In genomic region chr17:64332770-64333096, GRCm38 (mm10) we compare ENCODE assay signal across 8 mouse cellular contexts. TPM values are rescaled to one million over a fixed set of nuclear protein-coding genes. Genes with fewer than 3 reads are reported as not detected.
DNase-seq lines count a peak whose midpoint lies in the region; ATAC-seq and TF ChIP-seq lines count a peak whose summit lies in the region.

No protein-coding gene starts in this region.

- no peak for TF ChIP-seq CTCF in testis, adult 2 months (IDR thresholded peaks at IDR 0.05; ENCODE audit: control insufficient read depth, insufficient read depth, insufficient replicate concordance, low read depth, low read length)

- H3K27ac ChIP-seq in testis, adult 2 months (ENCODE audit: control insufficient read depth, insufficient read depth, low read depth, low read length): peak overlapping the region; percentile 78
- peak overlapping the region; percentile 97 for H3K27ac ChIP-seq in limb, embryonic 10.5 days
- H3K27ac ChIP-seq in neural tube, embryonic 15.5 days (replicated peaks): peak overlapping the region; percentile 95

- peak overlapping the region; percentile 76; the same call in 1 of the 2 replicates for H3K4me3 ChIP-seq in testis, adult 2 months (ENCODE audit: control insufficient read depth, low read depth, low read length)
- peak overlapping the region; percentile 96 for H3K4me3 ChIP-seq in limb, embryonic 10.5 days
- H3K4me3 ChIP-seq in neural tube, embryonic 15.5 days (replicated peaks): peak overlapping the region; percentile 52

- WGBS in limb, embryonic 10.5 days: 22% methylated on average over 5 of the region's 5 CpGs
- 27% methylated on average over 5 of the region's 5 CpGs for WGBS in neural tube, embryonic 15.5 days

- H3K36me3 ChIP-seq in testis, adult 2 months (ENCODE audit: control insufficient read depth, insufficient read depth, low read length): no peaks in the 10 kb centered on the region
- 0 out of 2 replicates have a peak, but pooled peaks cover 2% of the 10 kb centered on the region for H3K36me3 ChIP-seq in limb, embryonic 10.5 days
- no peaks in the 10 kb centered on the region for H3K36me3 ChIP-seq in neural tube, embryonic 15.5 days

- peak overlapping the region; percentile 67 for H3K4me2 ChIP-seq in neural tube, embryonic 15.5 days

- H3K9me3 ChIP-seq in limb, embryonic 10.5 days (replicated peaks): no peaks in the 10 kb centered on the region
- H3K9me3 ChIP-seq in neural tube, embryonic 15.5 days (replicated peaks): no peaks in the 10 kb centered on the region

- peaks cover 5% of the 10 kb centered on the region; the same call in 1 of the 2 replicates for H3K4me1 ChIP-seq in testis, adult 2 months (ENCODE audit: control insufficient read depth, insufficient read depth, low read length)
- H3K4me1 ChIP-seq in limb, embryonic 10.5 days: peaks cover 15% of the 10 kb centered on the region
- peaks cover 21% of the 10 kb centered on the region for H3K4me1 ChIP-seq in neural tube, embryonic 15.5 days

- peak overlapping the region; percentile 76 for H3K9ac ChIP-seq in neural tube, embryonic 15.5 days (replicated peaks)

- TF ChIP-seq POLR2A in testis, adult 2 months (IDR thresholded peaks at IDR 0.05; ENCODE audit: control insufficient read depth, low read depth, low read length): no peak

- DNase-seq in embryo, embryonic 10.5 days (ENCODE audit: low spot score): peak; percentile 35
- no peak for DNase-seq in embryo, embryonic 10 days (ENCODE audit: low spot score)
- no peak for DNase-seq in testis, postnatal 14 days (ENCODE audit: low spot score)
- no peak for DNase-seq in limb, embryonic 10.5 days (ENCODE audit: low spot score)
- DNase-seq in adrenal gland, postnatal 10 days: no peak
- DNase-seq in kidney, adult 8-10 months: no peak

- no peaks in the 10 kb centered on the region for H3K27me3 ChIP-seq in testis, adult 2 months (ENCODE audit: control insufficient read depth, insufficient read depth, low read length)
- H3K27me3 ChIP-seq in limb, embryonic 10.5 days (ENCODE audit: low read depth, poor library complexity, severe bottlenecking): no peaks in the 10 kb centered on the region
- H3K27me3 ChIP-seq in neural tube, embryonic 15.5 days (replicated peaks): no peaks in the 10 kb centered on the region

- 0 out of 2 replicates have a peak, but pooled peaks have one; percentile 1 for ATAC-seq in neural tube, embryonic 15.5 days (ENCODE audit: low FRiP score)

RNA-seq across cellular contexts. Expression of gene Pja2, which starts 1.0 kb away (rescaled TPM):
- 13.1 and 16.0 TPM in 2 replicates for polyA plus RNA-seq in testis, adult 2 months (2012; rRNA removed)
- polyA plus RNA-seq in limb, embryonic 10.5 days (2016; fragmentation: Nextera tagmentation; extraction: Ambion mirVana): 45.2 and 59.2 TPM in 2 replicates
- 190 and 208 TPM in 2 replicates for polyA plus RNA-seq in neural tube, embryonic 15.5 days (2015; fragmentation: Nextera tagmentation; extraction: Ambion mirVana)
- 10 to 100 TPM; 66.7 to 81.7 TPM for total RNA-seq in adrenal gland, postnatal 10 days (2021)
